Mouse (Mus musculus) MEL (cell line): ENCODE results near the gene Nop2. TPM values are rescaled to one million over a fixed set of nuclear protein-coding genes. Genes with fewer than 3 reads are reported as not detected.

Experiments
- DNase-seq: peaks from one replicate; pipeline ENCODE4 v3.0.0; 2011; ENCODE audit warnings: low read depth, low spot score
- H3K27ac ChIP-seq: 2 replicates; pipeline ENCODE4 v1.5.1; 2012; ENCODE audit warnings: low read depth, mild to moderate bottlenecking, control low read depth, low read length, moderate library complexity; ENCODE audit not compliant: control insufficient read depth
- H3K27me3 ChIP-seq, 2 experiments: fragments of 150-350 bp in 1 of 2; sonication (generic) in 1 of 2; 2 replicates each; pipeline ENCODE4 v1.6.1; 2012; ENCODE audit warnings: low read length in 2 of 2, mild to moderate bottlenecking in 2 of 2, improper control_type of control experiment in 1 of 2, moderate library complexity in 1 of 2; ENCODE audit not compliant: insufficient read depth in 2 of 2, control insufficient read depth in 1 of 2
- H3K36me3 ChIP-seq, 2 experiments: 2 replicates each; pipeline ENCODE4 v1.6.1; 2012 to 2014; ENCODE audit warnings: low read length in 2 of 2, improper control_type of control experiment in 1 of 2, inconsistent platforms in 1 of 2, mild to moderate bottlenecking in 1 of 2; ENCODE audit not compliant: insufficient read depth in 2 of 2, control insufficient read depth in 1 of 2
- H3K4me1 ChIP-seq, 2 experiments: fragments of 150-350 bp in 1 of 2; sonication (generic) in 1 of 2; 2 replicates each; pipeline ENCODE4 v1.6.1; 2012; ENCODE audit warnings: low read length in 2 of 2, improper control_type of control experiment in 1 of 2, mild to moderate bottlenecking in 1 of 2; ENCODE audit not compliant: insufficient read depth in 2 of 2, control insufficient read depth in 1 of 2
- H3K4me3 ChIP-seq, 2 experiments: fragments of 150-350 bp in 1 of 2; sonication (generic) in 1 of 2; 2 replicates each; pipeline ENCODE4 v1.5.1; 2012; ENCODE audit warnings: low read depth in 2 of 2, low read length in 2 of 2, mild to moderate bottlenecking in 2 of 2, moderate library complexity in 2 of 2, control low read depth in 1 of 2, improper control_type of control experiment in 1 of 2; ENCODE audit not compliant: control insufficient read depth in 1 of 2, insufficient read depth in 1 of 2
- H3K79me2 ChIP-seq: 2 replicates; pipeline ENCODE4 v1.6.1; 2012; ENCODE audit warnings: mild to moderate bottlenecking, low read length, moderate library complexity; ENCODE audit not compliant: control insufficient read depth, poor library complexity, insufficient read depth
- H3K9ac ChIP-seq: 2 replicates; pipeline ENCODE4 v1.6.1; 2012; ENCODE audit warnings: low read depth, mild to moderate bottlenecking, control low read depth, low read length, moderate library complexity; ENCODE audit not compliant: control insufficient read depth, poor library complexity, severe bottlenecking
- H3K9me3 ChIP-seq: fragments of 150-350 bp; sonication (generic); replicated peaks from 2 replicates; pipeline ENCODE4 v1.6.1; 2012; ENCODE audit warnings: mild to moderate bottlenecking, low read length, improper control_type of control experiment, moderate library complexity; ENCODE audit not compliant: insufficient read depth
- BHLHE40 ChIP-seq: IDR thresholded peaks from 2 replicates; pipeline ENCODE4 v1.6.1; 2012; ENCODE audit warnings: low read depth, mild to moderate bottlenecking, inconsistent platforms, low read length, improper control_type of control experiment, borderline replicate concordance
- CHD1 ChIP-seq: IDR thresholded peaks from 2 replicates; pipeline ENCODE4 v1.6.1; 2012; ENCODE audit warnings: low read depth, mild to moderate bottlenecking, inconsistent platforms, low read length, improper control_type of control experiment
- CTCF ChIP-seq, 3 experiments: IDR thresholded peaks in 2 of 3; conservative IDR thresholded peaks in 1 of 3; 2 replicates each; pipeline ENCODE4 v1.5.1; 2011 to 2012; ENCODE audit warnings: low read length in 3 of 3, low read depth in 2 of 3, mild to moderate bottlenecking in 2 of 3, improper control_type of control experiment in 1 of 3, inconsistent platforms in 1 of 3, mixed read lengths in 1 of 3, moderate library complexity in 1 of 3; ENCODE audit not compliant: control insufficient read depth in 1 of 3, insufficient read depth in 1 of 3, poor library complexity in 1 of 3, severe bottlenecking in 1 of 3
- E2F4 ChIP-seq: IDR thresholded peaks from 2 replicates; pipeline ENCODE4 v1.6.1; 2011; ENCODE audit warnings: low read depth, low read length, improper control_type of control experiment, borderline replicate concordance
- EP300 ChIP-seq, 2 experiments: IDR thresholded peaks; 2 replicates each; pipeline ENCODE4 v1.6.1; 2011; ENCODE audit warnings: improper control_type of control experiment in 2 of 2, low read length in 2 of 2, low read depth in 1 of 2, mild to moderate bottlenecking in 1 of 2
- ETS1 ChIP-seq: IDR thresholded peaks from 2 replicates; pipeline ENCODE4 v1.6.1; 2012; ENCODE audit warnings: low read depth, mild to moderate bottlenecking, inconsistent platforms, low read length, improper control_type of control experiment, moderate library complexity
- GABPA ChIP-seq: IDR thresholded peaks from 2 replicates; pipeline ENCODE4 v1.6.1; 2012; ENCODE audit warnings: low read depth, mild to moderate bottlenecking, inconsistent platforms, low read length, improper control_type of control experiment, moderate library complexity
- GATA1 ChIP-seq: IDR thresholded peaks from 2 replicates; pipeline ENCODE4 v1.6.1; 2011; ENCODE audit warnings: low read depth, low read length, improper control_type of control experiment
- HCFC1 ChIP-seq: IDR thresholded peaks from 2 replicates; pipeline ENCODE4 v1.6.1; 2012; ENCODE audit warnings: low read depth, mild to moderate bottlenecking, inconsistent platforms, low read length, improper control_type of control experiment, moderate library complexity
- JUND ChIP-seq: IDR thresholded peaks from 2 replicates; pipeline ENCODE4 v1.6.1; 2011; ENCODE audit warnings: low read depth, mild to moderate bottlenecking, improper control_type of control experiment, low read length
- KAT2A ChIP-seq: conservative IDR thresholded peaks from 2 replicates; pipeline ENCODE4 v1.6.1; 2012; ENCODE audit warnings: low read depth, low read length, improper control_type of control experiment, inconsistent platforms
- MAFK ChIP-seq: IDR thresholded peaks from 2 replicates; pipeline ENCODE4 v1.6.1; 2011; ENCODE audit warnings: low read depth, mild to moderate bottlenecking, low read length, improper control_type of control experiment, borderline replicate concordance
- MAX ChIP-seq: IDR thresholded peaks from 2 replicates; pipeline ENCODE4 v1.6.1; 2011; ENCODE audit warnings: low read length, improper control_type of control experiment
- MAZ ChIP-seq: IDR thresholded peaks from 2 replicates; pipeline ENCODE4 v1.6.1; 2012; ENCODE audit warnings: low read depth, mild to moderate bottlenecking, inconsistent platforms, low read length, improper control_type of control experiment
- MEF2A ChIP-seq: IDR thresholded peaks from 2 replicates; pipeline ENCODE4 v1.6.1; 2014; ENCODE audit warnings: low read depth, mild to moderate bottlenecking, inconsistent platforms, low read length, improper control_type of control experiment; ENCODE audit not compliant: poor library complexity, insufficient replicate concordance, severe bottlenecking; ENCODE audit errors: extremely low read depth
- MXI1 ChIP-seq: IDR thresholded peaks from 2 replicates; pipeline ENCODE4 v1.6.1; 2011; ENCODE audit warnings: mild to moderate bottlenecking, low read depth, low read length, improper control_type of control experiment
- MYC ChIP-seq: IDR thresholded peaks from 2 replicates; pipeline ENCODE4 v1.6.1; 2011; ENCODE audit warnings: low read depth, mild to moderate bottlenecking, low read length, improper control_type of control experiment, moderate library complexity
- NELFE ChIP-seq: IDR thresholded peaks from 2 replicates; pipeline ENCODE4 v1.6.1; 2011; ENCODE audit warnings: low read depth, low read length, improper control_type of control experiment
- NRF1 ChIP-seq: IDR thresholded peaks from 2 replicates; pipeline ENCODE4 v1.6.1; 2014; ENCODE audit warnings: low read depth, mild to moderate bottlenecking, inconsistent platforms, low read length, improper control_type of control experiment, moderate library complexity; ENCODE audit not compliant: poor library complexity, insufficient read depth, severe bottlenecking
- POLR2A ChIP-seq, 2 experiments: IDR thresholded peaks; 2 replicates each; pipeline ENCODE4 v1.6.1; 2011 to 2012; ENCODE audit warnings: low read length in 2 of 2, mild to moderate bottlenecking in 2 of 2, control low read depth in 1 of 2, improper control_type of control experiment in 1 of 2, low read depth in 1 of 2, moderate library complexity in 1 of 2; ENCODE audit not compliant: control insufficient read depth in 1 of 2, insufficient read depth in 1 of 2, poor library complexity in 1 of 2
- POLR2AphosphoS2 ChIP-seq: IDR thresholded peaks from 2 replicates; pipeline ENCODE4 v1.6.1; 2011; ENCODE audit warnings: low read length, improper control_type of control experiment
- POLR2AphosphoS5 ChIP-seq: IDR thresholded peaks from 2 replicates; pipeline ENCODE4 v1.6.1; 2012; ENCODE audit warnings: low read depth, borderline replicate concordance, mild to moderate bottlenecking, inconsistent platforms, low read length, moderate library complexity, mixed read lengths
- RAD21 ChIP-seq: IDR thresholded peaks from 2 replicates; pipeline ENCODE4 v1.6.1; 2011; ENCODE audit warnings: mild to moderate bottlenecking, low read depth, low read length, improper control_type of control experiment
- SMC3 ChIP-seq: IDR thresholded peaks from 2 replicates; pipeline ENCODE4 v1.6.1; 2011; ENCODE audit warnings: low read depth, low read length, improper control_type of control experiment
- TAL1 ChIP-seq: IDR thresholded peaks from 2 replicates; pipeline ENCODE4 v1.6.1; 2012; ENCODE audit warnings: mild to moderate bottlenecking, inconsistent platforms, low read length, moderate library complexity, mixed read lengths
- TBP ChIP-seq: IDR thresholded peaks from 2 replicates; pipeline ENCODE4 v1.8.0; 2011; ENCODE audit warnings: low read depth, low read length, improper control_type of control experiment
- TCF12 ChIP-seq: IDR thresholded peaks from 2 replicates; pipeline ENCODE4 v1.6.1; 2014; ENCODE audit warnings: low read depth, mild to moderate bottlenecking, inconsistent platforms, low read length, improper control_type of control experiment, moderate library complexity
- UBTF ChIP-seq: IDR thresholded peaks from 2 replicates; pipeline ENCODE4 v1.6.1; 2012; ENCODE audit warnings: low read depth, mild to moderate bottlenecking, inconsistent platforms, low read length, improper control_type of control experiment, moderate library complexity, borderline replicate concordance; ENCODE audit not compliant: insufficient read depth
- USF1 ChIP-seq: IDR thresholded peaks from 2 replicates; pipeline ENCODE4 v1.6.1; 2014; ENCODE audit warnings: low read depth, mild to moderate bottlenecking, inconsistent platforms, low read length, improper control_type of control experiment, moderate library complexity
- USF2 ChIP-seq, 2 experiments: IDR thresholded peaks; 2 replicates each; pipeline ENCODE4 v1.6.1; 2011 to 2012; ENCODE audit warnings: improper control_type of control experiment in 2 of 2, low read length in 2 of 2, borderline replicate concordance in 1 of 2, inconsistent platforms in 1 of 2, low read depth in 1 of 2, mild to moderate bottlenecking in 1 of 2; ENCODE audit not compliant: insufficient read depth in 1 of 2
- ZC3H11A ChIP-seq: IDR thresholded peaks from 2 replicates; pipeline ENCODE4 v1.6.1; 2012; ENCODE audit warnings: low read depth, mild to moderate bottlenecking, inconsistent platforms, low read length, improper control_type of control experiment
- ZKSCAN1 ChIP-seq: IDR thresholded peaks from 2 replicates; pipeline ENCODE4 v1.6.1; 2012; ENCODE audit warnings: low read depth, mild to moderate bottlenecking, inconsistent platforms, low read length, improper control_type of control experiment, moderate library complexity
- ZMIZ1 ChIP-seq: IDR thresholded peaks from 2 replicates; pipeline ENCODE4 v1.6.1; 2012; ENCODE audit warnings: low read depth, mild to moderate bottlenecking, inconsistent platforms, low read length, improper control_type of control experiment, moderate library complexity
- ZNF384 ChIP-seq: IDR thresholded peaks from 2 replicates; pipeline ENCODE4 v1.6.1; 2012; ENCODE audit warnings: low read depth, mild to moderate bottlenecking, inconsistent platforms, low read length, improper control_type of control experiment
- polyA plus RNA-seq, 2 experiments: library from polyadenylated mRNA; stranded (reverse) in 1 of 2; unstranded in 1 of 2; fragments of >175 nt in 1 of 2; fragments of >200 nt in 1 of 2; gene quantifications; 2 replicates each; pipeline versions ENCODE4 v1.2.1 to v1.2.4; 2012; ENCODE audit warnings: low replicate concordance in 2 of 2, low read depth in 1 of 2; ENCODE audit not compliant: insufficient read length in 2 of 2, insufficient read depth in 1 of 2, missing spikeins in 1 of 2
- total RNA-seq: library from RNA; depleted of rRNA; stranded (reverse); fragments of 300-350 nt; gene quantifications from 2 replicates; pipeline ENCODE4 v1.2.3, GENCODE M21; 2012; rRNA removed

The Nop2 gene
- total RNA-seq (210 and 263 TPM in 2 replicates), polyA plus RNA-seq (100 to 1,000 TPM; 221 to 337 TPM)

DNA sequence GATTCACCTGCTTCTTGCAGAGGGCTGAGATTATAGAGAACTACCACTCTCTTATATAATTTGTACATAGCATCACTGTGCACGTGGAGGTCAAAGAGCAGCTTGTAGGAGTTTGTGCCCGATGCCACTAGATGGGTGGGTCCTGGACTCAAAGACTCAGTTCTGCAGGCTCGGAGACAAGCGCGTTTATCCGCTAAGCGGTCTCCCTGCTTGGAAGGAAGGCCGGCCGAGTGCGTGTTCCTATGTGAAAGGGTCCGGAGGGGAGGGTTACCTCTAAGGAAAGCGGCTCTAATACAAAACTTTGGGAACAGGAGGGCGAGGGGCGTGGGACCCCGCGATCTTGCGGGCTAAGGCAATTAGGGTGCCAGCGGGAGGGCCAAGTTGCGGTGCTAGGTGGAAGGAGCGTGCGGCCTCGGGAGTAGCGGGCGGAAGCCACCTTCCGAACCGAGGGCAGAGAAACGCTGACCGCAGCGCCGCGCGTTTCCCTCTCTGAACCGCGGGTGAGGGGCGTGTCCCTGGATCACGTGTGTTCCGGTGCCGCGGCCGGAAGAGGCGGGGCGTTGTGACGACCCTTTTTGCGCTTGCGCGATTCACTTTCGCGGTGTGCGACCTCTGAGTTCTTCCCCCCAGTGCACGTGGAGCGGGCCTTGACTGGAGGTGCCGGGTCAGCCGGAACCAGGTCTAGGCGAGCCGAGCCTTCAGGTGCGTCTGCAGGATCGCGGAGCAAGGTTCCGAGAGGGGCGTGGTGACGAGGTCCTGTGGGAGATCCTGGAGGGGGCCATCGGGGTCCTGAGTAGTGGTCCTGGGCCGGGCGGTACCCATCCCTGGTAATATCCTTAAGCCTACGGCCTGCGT, at the start of gene Nop2:
Gene Nop2 (plus strand): TSS at position 608 of the 855 bp plus-strand sequence.
- Histone ChIP-seq H3K9ac (peak within 1 kb of the TSS; percentile 97), H3K79me2 (peaks cover 43% of the 10 kb centered on the region), H3K36me3 (peaks cover 23 to 25% of the 10 kb centered on the region in 2 experiments), H3K4me3 (peak within 1 kb of the TSS; percentile 80 to 94), H3K4me1 (peaks cover 7 to 13% of the 10 kb centered on the region in 2 experiments; a peak in 2 of 4 replicates), H3K27me3 (no peaks in the 10 kb centered on the region), H3K27ac (peak within 1 kb of the TSS; percentile 90), H3K9me3 (no peaks in the 10 kb centered on the region)
- DNase-seq, result peak; percentile 97
- TF ChIP-seq MAZ (0 out of 2 replicates have a peak, but pooled peaks have one; percentile 31), ETS1 (peak; percentile 63), TBP (peak; percentile 84), TCF12 (peak; percentile 80), MAX (peak; percentile 98), GATA1 (no peak), MXI1 (peak; percentile 99), GABPA (no peak), NELFE (peak; percentile 94), UBTF (no peak), EP300 (IDR thresholded peaks at IDR 0.05; ENCODE audit: low read depth in 1 of 2, low read length in 2 of 2) (no peak), SMC3 (peak; percentile 20), ZKSCAN1 (0 out of 2 replicates have a peak, but pooled peaks have one; percentile 46), HCFC1 (peak; percentile 85), MAFK (no peak), USF1 (peak; percentile 96), ZC3H11A (no peak), CHD1 (no peak), POLR2AphosphoS2 (peak; percentile 97), BHLHE40 (peak; percentile 97), TAL1 (no peak), POLR2A (IDR thresholded peaks at IDR 0.05; ENCODE audit: control insufficient read depth in 1 of 2, insufficient read depth in 1 of 2, low read depth in 1 of 2, low read length in 2 of 2, poor library complexity in 1 of 2) (peak; percentile 80 to 92), ZMIZ1 (peak; percentile 91), NRF1 (peak; percentile 73), CTCF (IDR thresholded peaks at IDR 0.05 in 2 of 3, conservative IDR thresholded peaks at IDR 0.05 in 1 of 3; ENCODE audit: control insufficient read depth in 1 of 3, insufficient read depth in 1 of 3, low read depth in 2 of 3, low read length in 3 of 3, poor library complexity in 1 of 3, severe bottlenecking in 1 of 3) (no peak), JUND (no peak), MYC (peak; percentile 90), E2F4 (no peak), RAD21 (no peak), POLR2AphosphoS5 (peak; percentile 75; the same call in 1 of the 2 replicates), USF2 (IDR thresholded peaks at IDR 0.05; ENCODE audit: borderline replicate concordance in 1 of 2, insufficient read depth in 1 of 2, low read depth in 1 of 2, low read length in 2 of 2) (peak in 1 of 2 experiments; percentile 76; a peak in 1 of 4 replicates), KAT2A (peak; percentile 35; the same call in 1 of the 2 replicates), ZNF384 (no peak), MEF2A (no peak)
